Mouse (Mus musculus): Measurements from ENCODE around the gene Dcbld1.

GRCm38 (mm10) chr10:52284578-52284977 is 51.2 kb downstream of the Dcbld1 start:
- TF ChIP-seq POLR2A (IDR thresholded peaks at IDR 0.05; ENCODE audit: borderline replicate concordance, extremely low read depth, insufficient read depth, insufficient read length, poor library complexity, severe bottlenecking) (no peak), CTCF (IDR thresholded peaks at IDR 0.05; ENCODE audit: borderline replicate concordance, extremely low read depth, insufficient read depth, insufficient read length) (no peak)

Measured in brain, embryonic 14.5 days (tissue).